Mouse (Mus musculus): Measurements from ENCODE around the gene Cacna2d3. TPM values are rescaled to one million over a fixed set of nuclear protein-coding genes. Genes with fewer than 3 reads are reported as not detected.

The Cacna2d3 gene
- polyA plus RNA-seq, 1 experiment from 2014 or later, result 63.0 TPM

GRCm38 (mm10) chr14:29267233-29267874 is 454.3 kb downstream of the Cacna2d3 start:
- Histone ChIP-seq H3K4me2 (ENCODE audit: low read depth, low read length) (no peak overlapping the region), H3K27ac (ENCODE audit: low read depth, low read length) (no peak overlapping the region), H3K4me3 (ENCODE audit: low read depth, low read length) (no peak overlapping the region), H3K9me3 (ENCODE audit: control insufficient read depth, low read length) (no peaks in the 10 kb centered on the region), H3K9ac (replicated peaks; ENCODE audit: low read depth, low read length) (no peak overlapping the region), H3K4me1 (ENCODE audit: control insufficient read depth, insufficient read depth, low read length) (peaks cover 5% of the 10 kb centered on the region; the same call in 1 of the 2 replicates), H3K27me3 (ENCODE audit: control insufficient read depth, insufficient read depth, low read length) (no peaks in the 10 kb centered on the region), H3K36me3 (ENCODE audit: control insufficient read depth, insufficient read depth, low read length) (no peaks in the 10 kb centered on the region)
- 64% methylated on average over 5 of the region's 5 CpGs for WGBS
- ATAC-seq (ENCODE audit: low read depth), result no peak

GRCm38 (mm10) chr14:29260621-29261020 is 461.0 kb downstream of the Cacna2d3 start:
- H3K4me3 ChIP-seq (ENCODE audit: low read depth, low read length), result no peak overlapping the region
- no peaks in the 10 kb centered on the region for H3K27me3 ChIP-seq (ENCODE audit: control insufficient read depth, insufficient read depth, low read length)
- H3K9ac ChIP-seq (replicated peaks; ENCODE audit: low read depth, low read length), result no peak overlapping the region
- H3K36me3 ChIP-seq (ENCODE audit: control insufficient read depth, insufficient read depth, low read length), result no peaks in the 10 kb centered on the region
- WGBS, result 100% methylated on average over 1 of the region's 1 CpGs
- no peak overlapping the region for H3K4me2 ChIP-seq (ENCODE audit: low read depth, low read length)
- no peaks in the 10 kb centered on the region for H3K9me3 ChIP-seq (ENCODE audit: control insufficient read depth, low read length)
- no peak for ATAC-seq (ENCODE audit: low read depth)
- no peaks in the 10 kb centered on the region for H3K4me1 ChIP-seq (ENCODE audit: control insufficient read depth, insufficient read depth, low read length)
- H3K27ac ChIP-seq (ENCODE audit: low read depth, low read length), result no peak overlapping the region

GRCm38 (mm10) chr14:29243516-29243915 is 478.1 kb downstream of the Cacna2d3 start:
- Histone ChIP-seq H3K27me3 (ENCODE audit: control insufficient read depth, insufficient read depth, low read length) (no peaks in the 10 kb centered on the region), H3K27ac (ENCODE audit: low read depth, low read length) (no peak overlapping the region), H3K36me3 (ENCODE audit: control insufficient read depth, insufficient read depth, low read length) (no peaks in the 10 kb centered on the region), H3K4me2 (ENCODE audit: low read depth, low read length) (no peak overlapping the region), H3K9ac (replicated peaks; ENCODE audit: low read depth, low read length) (no peak overlapping the region), H3K4me3 (ENCODE audit: low read depth, low read length) (no peak overlapping the region), H3K9me3 (ENCODE audit: control insufficient read depth, low read length) (peaks cover 5% of the 10 kb centered on the region; the same call in 1 of the 2 replicates), H3K4me1 (ENCODE audit: control insufficient read depth, insufficient read depth, low read length) (no peaks in the 10 kb centered on the region)
- ATAC-seq (ENCODE audit: low read depth), result no peak
- WGBS, result 62% methylated on average over 2 of the region's 2 CpGs

- Histone ChIP-seq H3K9me3 (ENCODE audit: control insufficient read depth, low read length) (peaks cover 5% of the 10 kb centered on the region; the same call in 1 of the 2 replicates), H3K36me3 (ENCODE audit: control insufficient read depth, insufficient read depth, low read length) (no peaks in the 10 kb centered on the region), H3K9ac (replicated peaks; ENCODE audit: low read depth, low read length) (no peak overlapping the region), H3K27ac (ENCODE audit: low read depth, low read length) (no peak overlapping the region), H3K4me2 (ENCODE audit: low read depth, low read length) (no peak overlapping the region), H3K4me1 (ENCODE audit: control insufficient read depth, insufficient read depth, low read length) (no peaks in the 10 kb centered on the region), H3K4me3 (ENCODE audit: low read depth, low read length) (no peak overlapping the region), H3K27me3 (ENCODE audit: control insufficient read depth, insufficient read depth, low read length) (no peaks in the 10 kb centered on the region)
- peak; percentile 38; the same call in 1 of the 2 replicates for ATAC-seq (ENCODE audit: low read depth)
- 61% methylated on average over 3 of the region's 3 CpGs for WGBS
These were observed 483.2 kb downstream of the Cacna2d3 start for GRCm38 (mm10) chr14:29238446-29238845.

GRCm38 (mm10) chr14:29228976-29229716 is 492.5 kb downstream of the Cacna2d3 start:
- H3K9me3 ChIP-seq (ENCODE audit: control insufficient read depth, low read length), result no peaks in the 10 kb centered on the region
- no peaks in the 10 kb centered on the region for H3K4me1 ChIP-seq (ENCODE audit: control insufficient read depth, insufficient read depth, low read length)
- peak overlapping the region; percentile 48 for H3K27ac ChIP-seq (ENCODE audit: low read depth, low read length)
- H3K36me3 ChIP-seq (ENCODE audit: control insufficient read depth, insufficient read depth, low read length), result no peaks in the 10 kb centered on the region
- no peak overlapping the region for H3K9ac ChIP-seq (replicated peaks; ENCODE audit: low read depth, low read length)
- 31% methylated on average over 19 of the region's 19 CpGs for WGBS
- no peak overlapping the region; the same call in 1 of the 2 replicates for H3K4me2 ChIP-seq (ENCODE audit: low read depth, low read length)
- ATAC-seq (ENCODE audit: low read depth), result no peak
- no peak overlapping the region for H3K4me3 ChIP-seq (ENCODE audit: low read depth, low read length)
- no peaks in the 10 kb centered on the region for H3K27me3 ChIP-seq (ENCODE audit: control insufficient read depth, insufficient read depth, low read length)

- Histone ChIP-seq H3K9me3 (ENCODE audit: control insufficient read depth, low read length) (no peaks in the 10 kb centered on the region), H3K27ac (ENCODE audit: low read depth, low read length) (no peak overlapping the region), H3K36me3 (ENCODE audit: control insufficient read depth, insufficient read depth, low read length) (no peaks in the 10 kb centered on the region), H3K27me3 (ENCODE audit: control insufficient read depth, insufficient read depth, low read length) (no peaks in the 10 kb centered on the region), H3K9ac (replicated peaks; ENCODE audit: low read depth, low read length) (no peak overlapping the region), H3K4me3 (ENCODE audit: low read depth, low read length) (no peak overlapping the region), H3K4me1 (ENCODE audit: control insufficient read depth, insufficient read depth, low read length) (no peaks in the 10 kb centered on the region), H3K4me2 (ENCODE audit: low read depth, low read length) (no peak overlapping the region)
- no peak for ATAC-seq (ENCODE audit: low read depth)
These were observed 493.2 kb downstream of the Cacna2d3 start for GRCm38 (mm10) chr14:29228471-29228870.

- WGBS, result 87% methylated on average over 2 of the region's 2 CpGs
- Histone ChIP-seq H3K27me3 (ENCODE audit: control insufficient read depth, insufficient read depth, low read length) (no peaks in the 10 kb centered on the region), H3K4me1 (ENCODE audit: control insufficient read depth, insufficient read depth, low read length) (no peaks in the 10 kb centered on the region), H3K4me2 (ENCODE audit: low read depth, low read length) (no peak overlapping the region), H3K36me3 (ENCODE audit: control insufficient read depth, insufficient read depth, low read length) (no peaks in the 10 kb centered on the region), H3K9ac (replicated peaks; ENCODE audit: low read depth, low read length) (no peak overlapping the region), H3K9me3 (ENCODE audit: control insufficient read depth, low read length) (no peaks in the 10 kb centered on the region), H3K27ac (ENCODE audit: low read depth, low read length) (no peak overlapping the region), H3K4me3 (ENCODE audit: low read depth, low read length) (no peak overlapping the region)
- ATAC-seq (ENCODE audit: low read depth), result no peak
These were observed 493.7 kb downstream of the Cacna2d3 start for GRCm38 (mm10) chr14:29227959-29228358.

GRCm38 (mm10) chr14:29225754-29226365 is 495.8 kb downstream of the Cacna2d3 start:
- no peak overlapping the region for H3K4me2 ChIP-seq (ENCODE audit: low read depth, low read length)
- 33% methylated on average over 2 of the region's 2 CpGs for WGBS
- H3K4me3 ChIP-seq (ENCODE audit: low read depth, low read length), result no peak overlapping the region
- H3K9ac ChIP-seq (replicated peaks; ENCODE audit: low read depth, low read length), result no peak overlapping the region
- no peak overlapping the region for H3K27ac ChIP-seq (ENCODE audit: low read depth, low read length)
- H3K4me1 ChIP-seq (ENCODE audit: control insufficient read depth, insufficient read depth, low read length), result no peaks in the 10 kb centered on the region
- no peaks in the 10 kb centered on the region for H3K9me3 ChIP-seq (ENCODE audit: control insufficient read depth, low read length)
- ATAC-seq (ENCODE audit: low read depth), result no peak
- no peaks in the 10 kb centered on the region for H3K36me3 ChIP-seq (ENCODE audit: control insufficient read depth, insufficient read depth, low read length)
- no peaks in the 10 kb centered on the region for H3K27me3 ChIP-seq (ENCODE audit: control insufficient read depth, insufficient read depth, low read length)

- H3K27ac ChIP-seq (ENCODE audit: low read depth, low read length), result no peak overlapping the region
- WGBS, result 92% methylated on average over 1 of the region's 1 CpGs
These were observed 498.7 kb downstream of the Cacna2d3 start for GRCm38 (mm10) chr14:29223012-29223411.

More at GRCm38 (mm10) chr14:29223012-29223411, 498.7 kb downstream of the Cacna2d3 start:
- Histone ChIP-seq H3K9ac (replicated peaks; ENCODE audit: low read depth, low read length) (no peak overlapping the region), H3K36me3 (ENCODE audit: control insufficient read depth, insufficient read depth, low read length) (no peaks in the 10 kb centered on the region), H3K9me3 (ENCODE audit: control insufficient read depth, low read length) (no peaks in the 10 kb centered on the region), H3K4me3 (ENCODE audit: low read depth, low read length) (no peak overlapping the region), H3K27me3 (ENCODE audit: control insufficient read depth, insufficient read depth, low read length) (no peaks in the 10 kb centered on the region), H3K4me2 (ENCODE audit: low read depth, low read length) (no peak overlapping the region), H3K4me1 (ENCODE audit: control insufficient read depth, insufficient read depth, low read length) (no peaks in the 10 kb centered on the region)
- no peak for ATAC-seq (ENCODE audit: low read depth)

Measured in neural tube, embryonic 14.5 days (tissue).